Mouse (Mus musculus) thymus, adult 18-20 months (tissue): ENCODE results near the gene Mgea5.

ENCODE experiments used
- DNase-seq, 2 experiments: peaks; one replicate each; pipeline ENCODE4 v3.0.0; 2022; ENCODE audit warnings: mixed read lengths in 2 of 2

Gene Mgea5

DNA sequence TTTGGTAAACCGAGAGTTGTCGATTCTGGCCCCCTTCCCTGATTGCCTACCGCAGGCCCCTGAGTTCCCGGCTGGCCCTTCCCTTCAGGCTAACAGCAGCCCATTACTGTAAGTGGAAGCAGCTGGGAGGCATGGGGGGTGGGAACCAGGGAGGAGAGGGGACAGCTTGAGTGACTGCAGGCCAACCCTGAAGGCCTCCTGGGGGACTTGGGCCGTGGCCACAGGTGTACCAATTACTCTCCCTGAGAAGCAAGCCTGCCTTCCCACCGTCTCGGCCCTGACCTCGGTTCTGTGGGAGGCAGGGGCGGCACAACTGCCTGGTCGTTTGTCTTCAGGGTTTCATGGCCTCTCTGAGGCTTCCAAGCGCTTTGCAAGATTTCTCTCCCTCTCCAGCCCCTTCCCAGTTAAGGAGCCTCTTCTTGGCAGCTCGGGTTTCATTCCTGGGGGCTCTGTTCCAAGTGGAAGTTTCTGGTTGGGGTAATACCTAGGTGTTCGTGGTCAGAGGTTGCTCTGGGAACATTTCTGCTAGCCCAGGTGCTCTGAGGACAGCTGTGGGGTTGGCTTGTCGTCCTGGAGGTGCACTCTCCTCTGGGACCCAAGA, 57.9 kb downstream of the Mgea5 start:
- DNase-seq = no peak

DNA sequence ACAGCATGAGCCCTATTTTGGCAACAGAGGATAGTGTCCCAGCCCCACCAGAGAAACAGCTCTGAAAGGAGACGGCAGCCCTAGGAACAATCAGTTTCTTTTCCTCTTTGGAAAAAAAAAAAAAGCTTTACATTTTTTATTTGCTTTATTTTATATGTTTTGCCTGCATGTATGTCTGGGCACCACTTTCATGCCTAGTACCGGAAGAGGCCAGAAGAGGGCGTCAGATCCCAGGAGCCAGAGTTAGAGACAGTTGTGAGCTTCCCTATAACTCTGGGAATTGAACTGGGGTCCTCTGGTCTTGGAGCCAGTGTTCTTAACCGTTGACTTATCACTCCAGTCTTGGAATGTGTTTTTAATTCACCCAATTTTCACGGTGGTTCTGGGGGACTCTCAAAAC, 61.4 kb downstream of the Mgea5 start:
- no peak for DNase-seq

DNA sequence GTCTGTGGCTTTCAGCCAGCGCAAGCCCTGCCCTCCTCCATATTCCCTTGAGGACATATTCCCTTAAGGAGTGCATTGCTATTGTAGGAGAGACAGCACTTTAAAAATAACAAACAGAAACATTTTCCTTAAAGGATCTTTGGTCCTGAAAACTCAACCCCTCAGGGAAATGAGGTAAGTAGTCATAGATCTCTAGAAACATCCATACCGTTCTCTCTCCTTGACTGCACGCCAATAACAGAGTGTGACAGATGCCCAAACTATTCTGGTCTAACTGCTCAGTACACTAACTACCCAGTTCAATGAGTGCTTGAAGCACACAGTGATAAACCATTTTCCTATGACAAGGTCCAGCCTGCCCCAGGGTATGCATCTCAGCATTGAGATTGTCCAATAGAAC, 65.4 kb downstream of the Mgea5 start:
- no peak for DNase-seq

DNA sequence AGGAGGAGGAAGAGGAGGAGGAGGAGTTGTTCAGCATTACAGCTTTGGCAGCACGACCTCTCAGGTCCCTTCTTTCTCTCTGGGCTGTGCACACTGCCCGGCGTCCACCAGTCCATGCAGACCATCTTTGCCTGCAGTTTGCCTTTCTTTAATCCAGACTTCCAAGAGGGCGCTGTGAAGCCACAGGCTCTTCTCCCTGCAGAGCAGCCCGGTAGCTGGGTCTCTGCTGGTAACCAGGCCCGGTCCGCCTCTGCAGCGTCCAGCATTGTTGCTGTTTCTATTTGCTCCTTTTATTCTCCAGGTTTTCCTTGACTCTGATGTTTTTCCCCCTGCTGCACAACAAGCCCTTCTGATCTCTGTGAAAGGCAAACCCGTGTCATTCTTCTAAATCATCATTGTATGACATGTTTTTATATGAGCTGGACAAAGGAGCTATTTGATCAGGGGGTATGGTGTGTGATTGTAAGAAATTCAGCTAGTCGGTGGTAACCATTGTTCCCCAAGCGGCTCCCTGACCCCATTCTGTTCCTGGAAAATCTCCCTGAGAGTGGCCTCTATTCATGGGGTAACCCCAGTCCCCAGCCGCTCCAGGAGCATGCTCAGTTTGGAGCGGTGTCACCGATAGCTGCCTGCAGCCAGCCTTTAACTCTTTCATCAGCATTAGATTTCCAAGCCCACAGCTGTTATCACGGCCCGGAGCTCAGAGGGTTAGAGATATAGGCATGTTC, 66.0 kb downstream of the Mgea5 start:
- DNase-seq = no peak

DNA sequence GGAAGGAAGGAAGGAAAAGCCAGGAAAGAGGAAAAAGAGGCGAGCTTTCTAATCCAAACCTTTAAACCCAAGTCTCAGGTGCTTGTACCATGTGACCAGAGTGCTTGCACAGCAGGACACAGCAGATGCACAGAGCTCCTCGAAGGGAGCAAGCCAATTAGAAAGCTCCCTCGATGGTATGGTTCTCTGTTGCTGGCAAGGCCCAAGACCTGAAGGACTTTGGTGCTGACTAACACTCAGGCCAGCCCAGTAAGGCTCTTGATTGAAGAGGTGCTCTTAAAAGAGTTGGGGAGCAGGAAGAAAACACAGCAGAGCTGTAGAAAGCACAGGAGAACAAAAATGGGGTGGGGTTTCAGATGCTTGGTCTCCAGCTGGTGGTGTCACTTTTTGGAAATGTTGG, 74.9 kb downstream of the Mgea5 start:
- no peak for DNase-seq
